Mouse (Mus musculus) bone marrow macrophage, adult 2 months (primary cell): ENCODE results near the gene Cdc26.

Experiments
- CTCF ChIP-seq: IDR thresholded peaks from 2 replicates; pipeline ENCODE4 v1.5.1; 2012; ENCODE audit warnings: low read depth, mild to moderate bottlenecking, low read length, moderate library complexity
- POLR2A ChIP-seq: IDR thresholded peaks from 2 replicates; pipeline ENCODE4 v1.6.1; 2012; ENCODE audit warnings: mild to moderate bottlenecking, low read depth, low read length, borderline replicate concordance

- TF ChIP-seq CTCF (no peak), POLR2A (no peak)
Measured at GRCm38 (mm10) chr4:62397616-62398365, 10.7 kb downstream of the Cdc26 start.
